Mouse (Mus musculus): ENCODE results near the gene Ggt5. TPM values are rescaled to one million over a fixed set of nuclear protein-coding genes. Genes with fewer than 3 reads are reported as not detected.
A peak's percentile ranks its signal among the peaks of the same experiment; 100 is the strongest.

Ggt5 gene
- polyA plus RNA-seq, 2 experiments = 0.27 to 0.65 TPM

- ATAC-seq (ENCODE audit: insufficient read depth) = no peak
- H3K4me2 ChIP-seq (ENCODE audit: low read depth) = no peak overlapping the region
- H3K4me3 ChIP-seq (ENCODE audit: insufficient read depth in 1 of 2, low read depth in 2 of 2, low read length in 2 of 2) = no peak overlapping the region
- WGBS (ENCODE audit: insufficient replicate concordance) = 75% methylated on average over 9 of the region's 9 CpGs
- H3K27ac ChIP-seq = no peak overlapping the region
- no peaks in the 10 kb centered on the region for H3K27me3 ChIP-seq (ENCODE audit: control insufficient read depth, insufficient read depth, low read length)
- H3K4me1 ChIP-seq (replicated peaks; ENCODE audit: control insufficient read depth in 2 of 2, insufficient read depth in 2 of 2, low read length in 1 of 2) = peaks cover 0 to 13% of the 10 kb centered on the region in 2 experiments; a peak in 3 of 4 replicates
- H3K36me3 ChIP-seq (replicated peaks; ENCODE audit: control insufficient read depth, insufficient read depth, low read depth) = no peaks in the 10 kb centered on the region
- no peak for DNase-seq (ENCODE audit: low read depth in 3 of 3, low spot score in 3 of 3)
- TF ChIP-seq CTCF (IDR thresholded peaks at IDR 0.05; ENCODE audit: low read depth) (no peak), EP300 (IDR thresholded peaks at IDR 0.05; ENCODE audit: low read depth) (no peak)
- H3K9me3 ChIP-seq (ENCODE audit: control insufficient read depth, low read length) = no peaks in the 10 kb centered on the region
- no peak overlapping the region for H3K9ac ChIP-seq (replicated peaks)
Measured at GRCm38 (mm10) chr10:75642436-75642835, 53.3 kb downstream of the Ggt5 start.

DNA sequence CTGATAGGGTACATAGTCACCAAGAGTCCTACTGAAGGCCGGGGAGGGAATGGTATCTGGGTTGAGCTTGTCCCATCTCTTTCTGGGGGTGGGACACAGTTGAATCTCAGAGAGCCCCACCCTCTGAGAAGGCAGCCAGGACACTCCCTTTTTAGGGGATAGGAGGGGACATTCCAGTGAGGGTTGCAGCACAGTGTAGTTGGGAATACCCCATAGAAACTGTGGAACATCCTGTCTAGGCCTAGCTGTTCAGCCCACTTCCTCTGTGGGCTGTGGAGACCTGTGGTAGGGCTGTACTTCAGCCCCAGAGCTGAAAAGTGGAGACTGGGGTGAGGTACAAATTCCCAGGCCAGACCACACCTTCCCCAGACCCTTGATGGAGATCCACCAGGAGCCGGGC, 53.8 kb downstream of the Ggt5 start:
- H3K27me3 ChIP-seq (ENCODE audit: control insufficient read depth, insufficient read depth, low read length) = no peaks in the 10 kb centered on the region
- no peaks in the 10 kb centered on the region for H3K9me3 ChIP-seq (ENCODE audit: control insufficient read depth, low read length)
- no peak for DNase-seq (ENCODE audit: low read depth in 3 of 3, low spot score in 3 of 3)
- no peaks in the 10 kb centered on the region for H3K36me3 ChIP-seq (replicated peaks; ENCODE audit: control insufficient read depth, insufficient read depth, low read depth)
- no peak overlapping the region for H3K9ac ChIP-seq (replicated peaks)
- H3K4me1 ChIP-seq (replicated peaks; ENCODE audit: control insufficient read depth in 2 of 2, insufficient read depth in 2 of 2, low read length in 1 of 2) = peaks cover 0 to 13% of the 10 kb centered on the region in 2 experiments; a peak in 3 of 4 replicates
- no peak for ATAC-seq (ENCODE audit: insufficient read depth)
- WGBS (ENCODE audit: insufficient replicate concordance) = 71% methylated on average over 2 of the region's 2 CpGs
- no peak overlapping the region for H3K27ac ChIP-seq
- TF ChIP-seq CTCF (IDR thresholded peaks at IDR 0.05; ENCODE audit: low read depth) (no peak), EP300 (IDR thresholded peaks at IDR 0.05; ENCODE audit: low read depth) (no peak)
- H3K4me2 ChIP-seq (ENCODE audit: low read depth) = no peak overlapping the region
- H3K4me3 ChIP-seq (ENCODE audit: insufficient read depth in 1 of 2, low read depth in 2 of 2, low read length in 2 of 2) = no peak overlapping the region

GRCm38 (mm10) chr10:75643741-75644343, 54.7 kb downstream of the Ggt5 start, which contains the start of gene Susd2:
Gene Susd2, minus strand, starts transcription at chr10:75644008.
- TF ChIP-seq CTCF (IDR thresholded peaks at IDR 0.05; ENCODE audit: low read depth) = peak; percentile 22; the same call in 1 of the 2 replicates
- TF ChIP-seq EP300 (IDR thresholded peaks at IDR 0.05; ENCODE audit: low read depth) = no peak
- H3K9ac ChIP-seq (replicated peaks) = no peak within 1 kb of the TSS
- 17% methylated on average over 11 of the region's 11 CpGs for WGBS (ENCODE audit: insufficient replicate concordance)
- H3K9me3 ChIP-seq (ENCODE audit: control insufficient read depth, low read length) = no peaks in the 10 kb centered on the region
- peak; percentile 44 to 58 (median 47) for DNase-seq (ENCODE audit: low read depth in 3 of 3, low spot score in 3 of 3)
- peak; percentile 72 for ATAC-seq (ENCODE audit: insufficient read depth)
- H3K4me1 ChIP-seq (replicated peaks; ENCODE audit: control insufficient read depth in 2 of 2, insufficient read depth in 2 of 2, low read length in 1 of 2) = peaks cover 0 to 13% of the 10 kb centered on the region in 2 experiments; a peak in 3 of 4 replicates
- peaks cover 1% of the 10 kb centered on the region; the same call in 1 of the 2 replicates for H3K36me3 ChIP-seq (replicated peaks; ENCODE audit: control insufficient read depth, insufficient read depth, low read depth)
- H3K27ac ChIP-seq = no peak within 1 kb of the TSS
- H3K4me2 ChIP-seq (ENCODE audit: low read depth) = peak within 1 kb of the TSS; percentile 9; the same call in 1 of the 2 replicates
- no peaks in the 10 kb centered on the region for H3K27me3 ChIP-seq (ENCODE audit: control insufficient read depth, insufficient read depth, low read length)
- H3K4me3 ChIP-seq (ENCODE audit: insufficient read depth in 1 of 2, low read depth in 2 of 2, low read length in 2 of 2) = no peak within 1 kb of the TSS

DNA sequence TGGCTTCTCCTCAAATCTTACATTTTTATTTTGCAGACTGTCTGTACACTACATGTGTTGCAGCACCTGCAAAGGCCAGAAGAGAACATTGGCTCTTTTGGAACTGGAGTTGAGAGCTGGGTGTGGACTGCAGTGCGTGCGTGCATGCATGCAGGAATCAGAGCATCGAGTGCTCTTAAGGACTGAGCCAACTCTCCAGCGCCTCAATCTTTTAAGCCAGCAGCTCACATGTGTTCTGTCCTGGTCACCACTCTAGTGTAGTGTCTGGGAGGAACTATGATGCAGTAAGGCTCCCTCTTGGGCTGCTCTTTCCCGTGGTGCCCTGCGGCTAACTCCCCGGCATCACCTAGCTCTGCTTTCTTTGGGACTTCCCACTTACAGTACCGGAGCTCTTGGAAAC, 56.5 kb downstream of the Ggt5 start:
- Histone ChIP-seq H3K9ac (replicated peaks) (no peak overlapping the region), H3K27me3 (ENCODE audit: control insufficient read depth, insufficient read depth, low read length) (no peaks in the 10 kb centered on the region), H3K4me1 (replicated peaks; ENCODE audit: control insufficient read depth in 2 of 2, insufficient read depth in 2 of 2, low read length in 1 of 2) (peaks cover 0 to 13% of the 10 kb centered on the region in 2 experiments; a peak in 3 of 4 replicates), H3K4me3 (ENCODE audit: insufficient read depth in 1 of 2, low read depth in 2 of 2, low read length in 2 of 2) (no peak overlapping the region), H3K27ac (no peak overlapping the region), H3K36me3 (replicated peaks; ENCODE audit: control insufficient read depth, insufficient read depth, low read depth) (peaks cover 4% of the 10 kb centered on the region; the same call in 1 of the 2 replicates), H3K4me2 (ENCODE audit: low read depth) (no peak overlapping the region), H3K9me3 (ENCODE audit: control insufficient read depth, low read length) (no peaks in the 10 kb centered on the region)
- ATAC-seq (ENCODE audit: insufficient read depth) = no peak
- DNase-seq (ENCODE audit: low read depth in 3 of 3, low spot score in 3 of 3) = no peak
- no peak for TF ChIP-seq EP300 (IDR thresholded peaks at IDR 0.05; ENCODE audit: low read depth)
- no peak for TF ChIP-seq CTCF (IDR thresholded peaks at IDR 0.05; ENCODE audit: low read depth)
- WGBS (ENCODE audit: insufficient replicate concordance) = 88% methylated on average over 8 of the region's 8 CpGs

DNA sequence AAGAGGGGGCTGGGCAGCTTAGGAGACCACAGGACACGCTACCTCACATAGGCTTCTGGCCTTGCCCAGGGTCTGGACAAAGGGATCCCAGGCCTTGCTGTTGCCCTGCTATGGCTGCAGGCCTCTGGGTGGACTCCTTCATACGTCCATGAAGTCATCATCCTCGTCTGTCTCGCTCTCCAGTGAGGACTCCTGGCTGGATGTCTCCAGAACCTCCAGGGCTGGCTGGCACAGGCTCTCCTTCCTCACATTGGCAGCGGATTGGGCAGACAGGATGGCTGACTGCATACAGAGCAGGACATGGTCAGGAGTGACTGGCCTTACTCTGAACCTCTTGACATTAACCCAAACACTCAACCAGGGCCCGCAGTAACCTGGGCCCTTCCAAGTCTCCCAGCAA, 57.3 kb downstream of the Ggt5 start:
- no peak overlapping the region for H3K27ac ChIP-seq
- DNase-seq (ENCODE audit: low read depth in 3 of 3, low spot score in 3 of 3) (no peak), ATAC-seq (ENCODE audit: insufficient read depth) (no peak)
- peaks cover 0 to 13% of the 10 kb centered on the region in 2 experiments; a peak in 3 of 4 replicates for H3K4me1 ChIP-seq (replicated peaks; ENCODE audit: control insufficient read depth in 2 of 2, insufficient read depth in 2 of 2, low read length in 1 of 2)
- H3K27me3 ChIP-seq (ENCODE audit: control insufficient read depth, insufficient read depth, low read length) = no peaks in the 10 kb centered on the region
- H3K9me3 ChIP-seq (ENCODE audit: control insufficient read depth, low read length) = no peaks in the 10 kb centered on the region
- WGBS (ENCODE audit: insufficient replicate concordance) = 76% methylated on average over 6 of the region's 6 CpGs
- peaks cover 4% of the 10 kb centered on the region; the same call in 1 of the 2 replicates for H3K36me3 ChIP-seq (replicated peaks; ENCODE audit: control insufficient read depth, insufficient read depth, low read depth)
- no peak overlapping the region for H3K4me3 ChIP-seq (ENCODE audit: insufficient read depth in 1 of 2, low read depth in 2 of 2, low read length in 2 of 2)
- no peak for TF ChIP-seq EP300 (IDR thresholded peaks at IDR 0.05; ENCODE audit: low read depth)
- no peak for TF ChIP-seq CTCF (IDR thresholded peaks at IDR 0.05; ENCODE audit: low read depth)
- no peak overlapping the region for H3K4me2 ChIP-seq (ENCODE audit: low read depth)
- no peak overlapping the region for H3K9ac ChIP-seq (replicated peaks)
